Mouse (Mus musculus) kidney, postnatal 0 days (tissue): ENCODE results near the gene Xylt2. TPM values are rescaled to one million over a fixed set of nuclear protein-coding genes. Genes with fewer than 3 reads are reported as not detected.

Experiments used
- ATAC-seq: fragments of 200-750 bp; cut with Nextera tagmentation; replicated peaks from 2 replicates; pipeline ENCODE4 v1.8.0; 2017; ENCODE audit warnings: low read depth, moderate number of reproducible peaks, moderate TSS enrichment, moderate library complexity; ENCODE audit not compliant: low FRiP score
- DNase-seq: peaks from one replicate; pipeline ENCODE4 v3.0.0-alpha.2; 2016; ENCODE audit warnings: low spot score
- H3K27ac ChIP-seq: fragments of 300-500 bp; sonication (generic); 2 replicates; pipeline ENCODE4 v1.5.1; 2014; ENCODE audit warnings: mild to moderate bottlenecking
- H3K27me3 ChIP-seq: fragments of 300-500 bp; sonication (generic); 2 replicates; pipeline ENCODE4 v1.6.1; 2014; ENCODE audit warnings: low read length, mixed read lengths; ENCODE audit not compliant: insufficient read depth
- H3K36me3 ChIP-seq: fragments of 300-500 bp; sonication (generic); 2 replicates; pipeline ENCODE4 v1.6.1; 2014; ENCODE audit warnings: low read length, mixed read lengths; ENCODE audit not compliant: insufficient read depth
- H3K4me1 ChIP-seq: fragments of 300-500 bp; sonication (generic); replicated peaks from 2 replicates; pipeline ENCODE4 v1.6.1; 2014; ENCODE audit warnings: antibody characterized with exemption, low read length, mixed read lengths; ENCODE audit not compliant: insufficient read depth
- H3K4me2 ChIP-seq: fragments of 300-500 bp; sonication (generic); 2 replicates; pipeline ENCODE4 v1.6.1; 2014; ENCODE audit warnings: mild to moderate bottlenecking, low read length, moderate library complexity, mixed read lengths
- H3K4me3 ChIP-seq: fragments of 300-500 bp; sonication (generic); replicated peaks from 2 replicates; pipeline ENCODE4 v1.5.1; 2014; ENCODE audit warnings: low read depth, low read length
- H3K9ac ChIP-seq: fragments of 300-500 bp; sonication (generic); 2 replicates; pipeline ENCODE4 v1.6.1; 2014; ENCODE audit warnings: low read depth, low read length
- H3K9me3 ChIP-seq: fragments of 300-500 bp; sonication (generic); replicated peaks from 2 replicates; pipeline ENCODE4 v1.6.1; 2016; ENCODE audit warnings: low read length, inconsistent platforms, mixed read lengths
- CTCF ChIP-seq: IDR thresholded peaks from 2 replicates; pipeline ENCODE4 v1.5.1; 2016; ENCODE audit warnings: antibody characterized with exemption, low read depth, mild to moderate bottlenecking, moderate library complexity
- WGBS: fragments of 180-500 bp; shearing (Covaris S2); extraction: QIAGEN DNeasy Blood & Tissue Kit; methylation state at CpG from one replicate; pipeline ENCODE4 v1.1.7; 2014; 5-methylcytosine and 5-hydroxymethylcytosine counted together
- polyA plus RNA-seq: library from polyadenylated mRNA; unstranded; fragments of >200 nt; fragmentation: Nextera tagmentation; extraction: Ambion mirVana; gene quantifications from 2 replicates; pipeline ENCODE4 v1.2.1, GENCODE M21; 2015

The Xylt2 gene
- polyA plus RNA-seq, 1 experiment from 2014 or later, result 21.4 TPM

- H3K27me3 ChIP-seq, result no peaks in the 10 kb centered on the region; the same call in 1 of the 2 replicates
- H3K9ac ChIP-seq, result no peak overlapping the region
- 44% methylated on average over 11 of the region's 11 CpGs for WGBS
- H3K36me3 ChIP-seq, result no peaks in the 10 kb centered on the region
- ATAC-seq (no peak), DNase-seq (peak; percentile 77)
- H3K4me3 ChIP-seq, result no peak overlapping the region
- TF ChIP-seq CTCF, result no peak; the same call in 1 of the 2 replicates
- H3K4me1 ChIP-seq, result 0 out of 2 replicates have a peak, but pooled peaks cover 3% of the 10 kb centered on the region
- no peaks in the 10 kb centered on the region for H3K9me3 ChIP-seq
- H3K4me2 ChIP-seq, result no peak overlapping the region
- H3K27ac ChIP-seq, result 0 out of 2 replicates have a peak overlapping the region, but pooled peaks have one; percentile 2
These were observed 36.0 kb upstream of the Xylt2 start for GRCm38 (mm10) chr11:94713246-94713860.

- Histone ChIP-seq H3K4me2 (no peak within 1 kb of the TSS), H3K4me3 (no peak within 1 kb of the TSS), H3K9me3 (no peaks in the 10 kb centered on the region), H3K4me1 (0 out of 2 replicates have a peak, but pooled peaks cover 13% of the 10 kb centered on the region), H3K27ac (peak within 1 kb of the TSS; percentile 52), H3K9ac (no peak within 1 kb of the TSS), H3K36me3 (no peaks in the 10 kb centered on the region), H3K27me3 (no peaks in the 10 kb centered on the region)
- no peak for TF ChIP-seq CTCF
- ATAC-seq (0 out of 2 replicates have a peak, but pooled peaks have one; percentile 54), DNase-seq (peak; percentile 71)
- 61% methylated on average over 5 of the region's 5 CpGs for WGBS
These were observed 27.2 kb upstream of the Xylt2 start, which contains the start of gene Gm11541 for GRCm38 (mm10) chr11:94704472-94704871. Gene Gm11541 (minus strand): TSS chr11:94704499.

- peak overlapping the region; percentile 31; the same call in 1 of the 2 replicates for H3K27ac ChIP-seq
- ATAC-seq, result no peak; the same call in 1 of the 2 replicates
- H3K9me3 ChIP-seq, result no peaks in the 10 kb centered on the region
- H3K36me3 ChIP-seq, result no peaks in the 10 kb centered on the region
- no peak overlapping the region for H3K4me3 ChIP-seq
- 0 out of 2 replicates have a peak, but pooled peaks cover 13% of the 10 kb centered on the region for H3K4me1 ChIP-seq
- no peak overlapping the region for H3K9ac ChIP-seq
- H3K27me3 ChIP-seq, result no peaks in the 10 kb centered on the region
- DNase-seq, result peak; percentile 63
- peak; percentile 57 for TF ChIP-seq CTCF
- no peak overlapping the region for H3K4me2 ChIP-seq
- 48% methylated on average over 7 of the region's 7 CpGs for WGBS
These were observed 26.7 kb upstream of the Xylt2 start for GRCm38 (mm10) chr11:94704020-94704419.

GRCm38 (mm10) chr11:94702216-94702610 is 24.9 kb upstream of the Xylt2 start:
- no peaks in the 10 kb centered on the region for H3K36me3 ChIP-seq
- H3K27me3 ChIP-seq, result no peaks in the 10 kb centered on the region
- H3K9me3 ChIP-seq, result no peaks in the 10 kb centered on the region
- WGBS, result 39% methylated on average over 3 of the region's 3 CpGs
- H3K9ac ChIP-seq, result no peak overlapping the region
- no peak for ATAC-seq
- no peak overlapping the region for H3K4me2 ChIP-seq
- no peak for TF ChIP-seq CTCF
- no peak overlapping the region for H3K4me3 ChIP-seq
- 0 out of 2 replicates have a peak, but pooled peaks cover 13% of the 10 kb centered on the region for H3K4me1 ChIP-seq
- no peak for DNase-seq
- no peak overlapping the region for H3K27ac ChIP-seq

GRCm38 (mm10) chr11:94701401-94702215 is 24.3 kb upstream of the Xylt2 start:
- DNase-seq (peak; percentile 78), ATAC-seq (0 out of 2 replicates have a peak, but pooled peaks have one; percentile 26)
- H3K4me3 ChIP-seq, result no peak overlapping the region
- H3K27ac ChIP-seq, result no peak overlapping the region
- H3K4me1 ChIP-seq, result 0 out of 2 replicates have a peak, but pooled peaks cover 13% of the 10 kb centered on the region
- no peaks in the 10 kb centered on the region for H3K27me3 ChIP-seq
- no peaks in the 10 kb centered on the region for H3K36me3 ChIP-seq
- peak overlapping the region; percentile 43 for H3K4me2 ChIP-seq
- 37% methylated on average over 27 of the region's 27 CpGs for WGBS
- TF ChIP-seq CTCF, result no peak
- no peaks in the 10 kb centered on the region for H3K9me3 ChIP-seq
- no peak overlapping the region for H3K9ac ChIP-seq

- Histone ChIP-seq H3K36me3 (no peaks in the 10 kb centered on the region), H3K27ac (no peak overlapping the region), H3K4me1 (0 out of 2 replicates have a peak, but pooled peaks cover 13% of the 10 kb centered on the region), H3K27me3 (no peaks in the 10 kb centered on the region), H3K4me2 (no peak overlapping the region), H3K4me3 (no peak overlapping the region), H3K9me3 (no peaks in the 10 kb centered on the region), H3K9ac (no peak overlapping the region)
- DNase-seq, result no peak
- no peak for TF ChIP-seq CTCF
- 100% methylated on average over 3 of the region's 3 CpGs for WGBS
- ATAC-seq, result no peak
These were observed 22.1 kb upstream of the Xylt2 start for GRCm38 (mm10) chr11:94699399-94699798.
